Mouse (Mus musculus) thymus, postnatal 10 days (tissue): ENCODE results near the gene Scyl1.
A peak's percentile ranks its signal among the peaks of the same experiment; 100 is the strongest.

Source experiments
- DNase-seq, 2 experiments: peaks; one replicate each; pipeline ENCODE4 v3.0.0; 2021; ENCODE audit warnings: low spot score in 2 of 2

The Scyl1 gene

GRCm38 (mm10) chr19:5787920-5788319, 16.7 kb upstream of the Scyl1 start:
- no peak for DNase-seq

GRCm38 (mm10) chr19:5787128-5787635, 16.0 kb upstream of the Scyl1 start:
- peak; percentile 79 to 89 for DNase-seq

GRCm38 (mm10) chr19:5786441-5787114, 15.4 kb upstream of the Scyl1 start:
- DNase-seq = peak; percentile 75 to 90

- no peak for DNase-seq
Measured at GRCm38 (mm10) chr19:5784958-5785577, 13.8 kb upstream of the Scyl1 start.

GRCm38 (mm10) chr19:5782121-5782520, 10.9 kb upstream of the Scyl1 start:
- DNase-seq = no peak

- DNase-seq = no peak
Measured at GRCm38 (mm10) chr19:5781532-5781931, 10.3 kb upstream of the Scyl1 start.

GRCm38 (mm10) chr19:5780203-5780602, 9.0 kb upstream of the Scyl1 start:
- peak in 1 of 2 experiments; percentile 36 for DNase-seq

- no peak for DNase-seq
Measured at GRCm38 (mm10) chr19:5778312-5778711, 7.1 kb upstream of the Scyl1 start.

- no peak for DNase-seq
Measured at GRCm38 (mm10) chr19:5777387-5778032, 6.3 kb upstream of the Scyl1 start.

GRCm38 (mm10) chr19:5770311-5770710, 908 bp downstream of the Scyl1 start:
- DNase-seq = no peak

GRCm38 (mm10) chr19:5767271-5767670, 3.9 kb downstream of the Scyl1 start:
- DNase-seq = no peak

GRCm38 (mm10) chr19:5763163-5763562, 8.1 kb downstream of the Scyl1 start:
- DNase-seq = no peak

GRCm38 (mm10) chr19:5758878-5759403, 12.3 kb downstream of the Scyl1 start:
- DNase-seq = no peak

GRCm38 (mm10) chr19:5756991-5757636, 14.1 kb downstream of the Scyl1 start:
- no peak for DNase-seq

GRCm38 (mm10) chr19:5756321-5756985, 14.8 kb downstream of the Scyl1 start:
- DNase-seq = no peak

- DNase-seq = peak in 1 of 2 experiments; percentile 45
Measured at GRCm38 (mm10) chr19:5751742-5752141, 19.5 kb downstream of the Scyl1 start.

- no peak for DNase-seq
Measured at GRCm38 (mm10) chr19:5750951-5751350, 20.3 kb downstream of the Scyl1 start.

GRCm38 (mm10) chr19:5749476-5749875, 21.7 kb downstream of the Scyl1 start:
- DNase-seq = no peak

- DNase-seq = no peak
Measured at GRCm38 (mm10) chr19:5746907-5747363, 24.3 kb downstream of the Scyl1 start.

- DNase-seq = no peak
Measured at GRCm38 (mm10) chr19:5745756-5746710, 25.2 kb downstream of the Scyl1 start.
